Comparison of ENCODE assay signal across 11 mouse cellular contexts in the genomic region with DNA sequence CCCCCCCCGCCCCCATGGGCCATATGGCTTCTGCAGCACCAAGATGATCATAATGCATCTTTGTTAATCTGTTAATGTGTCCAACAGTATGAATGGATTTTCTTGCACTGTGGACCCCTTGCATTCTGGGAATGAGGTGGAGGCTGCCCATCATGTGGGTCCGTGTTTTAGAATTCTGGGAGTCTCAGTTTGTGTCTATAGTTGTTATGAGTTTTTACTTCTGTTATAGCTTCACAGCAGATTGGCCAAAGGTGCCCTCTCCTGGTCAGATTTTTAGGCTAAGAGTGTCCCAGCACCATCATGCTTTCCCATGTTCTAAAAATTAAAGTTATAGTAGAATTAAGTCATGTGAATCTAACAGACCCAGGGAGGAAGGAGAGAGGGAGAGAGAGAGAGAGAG. TPM values are rescaled to one million over a fixed set of nuclear protein-coding genes. Genes with fewer than 3 reads are reported as not detected.
A peak's percentile ranks its signal among the peaks of the same experiment; 100 is the strongest.
DNase-seq lines count a peak whose midpoint lies in the region; ATAC-seq and TF ChIP-seq lines count a peak whose summit lies in the region.
"Had no signal": no experiment of that assay in that cellular context is flagged by ENCODE, and none has a peak within 500 bp of the region (broad histone marks: within the 10 kb centered on the region; RNA-seq: fewer than 3 reads in every experiment).

No protein-coding gene starts in this region.

- H3K4me2 ChIP-seq in kidney, embryonic 16.5 days (replicated peaks; ENCODE audit: low read depth, low read length) = no peak overlapping the region
- no peak overlapping the region for H3K4me2 ChIP-seq in stomach, embryonic 16.5 days (ENCODE audit: low read depth, low read length)
- H3K4me2 ChIP-seq: neural tube, embryonic 13.5 days had no signal

- no peaks in the 10 kb centered on the region for H3K27me3 ChIP-seq in kidney, adult 2 months (replicated peaks; ENCODE audit: control insufficient read depth, insufficient read depth, low read length)
- no peaks in the 10 kb centered on the region for H3K27me3 ChIP-seq in kidney, embryonic 16.5 days (ENCODE audit: insufficient read depth, low read length)
- no peaks in the 10 kb centered on the region; the same call in 1 of the 2 replicates for H3K27me3 ChIP-seq in spleen, adult 2 months (ENCODE audit: control insufficient read depth, insufficient read depth, low read length)
- no peaks in the 10 kb centered on the region for H3K27me3 ChIP-seq in stomach, embryonic 16.5 days (ENCODE audit: control insufficient read depth, insufficient read depth, low read length)
- H3K27me3 ChIP-seq: neural tube, embryonic 13.5 days had no signal

- no peak overlapping the region for H3K27ac ChIP-seq in kidney, adult 2 months (ENCODE audit: insufficient read depth, low read depth, low read length)
- no peak overlapping the region for H3K27ac ChIP-seq in kidney, embryonic 16.5 days (ENCODE audit: low read length)
- H3K27ac ChIP-seq in spleen, adult 2 months (ENCODE audit: insufficient read depth, low read length) = no peak overlapping the region
- no peak overlapping the region for H3K27ac ChIP-seq in stomach, embryonic 16.5 days (ENCODE audit: low read length)
- H3K27ac ChIP-seq: neural tube, embryonic 13.5 days had no signal

- H3K9me3 ChIP-seq in kidney, embryonic 16.5 days (ENCODE audit: low read length) = no peaks in the 10 kb centered on the region
- H3K9me3 ChIP-seq in stomach, embryonic 16.5 days (replicated peaks; ENCODE audit: control insufficient read depth, low read length) = no peaks in the 10 kb centered on the region
- H3K9me3 ChIP-seq: neural tube, embryonic 13.5 days had no signal

- H3K36me3 ChIP-seq in kidney, adult 2 months (ENCODE audit: control insufficient read depth, insufficient read depth, low read length) = no peaks in the 10 kb centered on the region
- H3K36me3 ChIP-seq in kidney, embryonic 16.5 days (ENCODE audit: insufficient read depth, low read length) = no peaks in the 10 kb centered on the region
- no peaks in the 10 kb centered on the region for H3K36me3 ChIP-seq in spleen, adult 2 months (ENCODE audit: control insufficient read depth, insufficient read depth, low read length)
- H3K36me3 ChIP-seq in stomach, embryonic 16.5 days (ENCODE audit: control insufficient read depth, insufficient read depth, low read length) = no peaks in the 10 kb centered on the region
- H3K36me3 ChIP-seq: neural tube, embryonic 13.5 days had no signal

- ATAC-seq in cerebellum, adult (ENCODE audit: insufficient number of reproducible peaks, low FRiP score, low TSS enrichment) = no peak
- no peak for ATAC-seq in kidney, embryonic 16.5 days (ENCODE audit: low FRiP score, low TSS enrichment)
- ATAC-seq in stomach, embryonic 16.5 days (ENCODE audit: insufficient read depth, low FRiP score) = peak; percentile 25; the same call in 1 of the 2 replicates

- TF ChIP-seq CTCF in kidney, adult 2 months (conservative IDR thresholded peaks at IDR 0.05; ENCODE audit: insufficient read depth, insufficient read length, low read depth, low read length) = no peak
- peak; percentile 18; the same call in 1 of the 2 replicates for TF ChIP-seq CTCF in spleen, adult 2 months (IDR thresholded peaks at IDR 0.05; ENCODE audit: extremely low read depth, insufficient read depth, insufficient read length, insufficient replicate concordance)

- 45% methylated on average over 2 of the region's 2 CpGs for WGBS in kidney, adult 2 months
- WGBS in kidney, embryonic 16.5 days = 43% methylated on average over 2 of the region's 2 CpGs
- WGBS in spleen, adult 2 months = 41% methylated on average over 2 of the region's 2 CpGs
- 13% methylated on average over 2 of the region's 2 CpGs for WGBS in stomach, embryonic 16.5 days

- no peaks in the 10 kb centered on the region for H3K4me1 ChIP-seq in kidney, adult 2 months (ENCODE audit: control insufficient read depth, insufficient read depth, low read length)
- H3K4me1 ChIP-seq in kidney, embryonic 16.5 days (ENCODE audit: insufficient read depth, low read length) = no peaks in the 10 kb centered on the region
- no peaks in the 10 kb centered on the region for H3K4me1 ChIP-seq in spleen, adult 2 months (ENCODE audit: control insufficient read depth, insufficient read depth, insufficient read length)
- no peaks in the 10 kb centered on the region for H3K4me1 ChIP-seq in stomach, embryonic 16.5 days (ENCODE audit: control insufficient read depth, insufficient read depth, low read length)
- H3K4me1 ChIP-seq: neural tube, embryonic 13.5 days had no signal

- H3K9ac ChIP-seq in kidney, embryonic 16.5 days (replicated peaks; ENCODE audit: low read length) = no peak overlapping the region
- no peak overlapping the region for H3K9ac ChIP-seq in stomach, embryonic 16.5 days (ENCODE audit: low read length)
- H3K9ac ChIP-seq: neural tube, embryonic 13.5 days had no signal

- no peak overlapping the region for H3K4me3 ChIP-seq in kidney, adult 2 months (ENCODE audit: insufficient read depth, low read depth, low read length)
- H3K4me3 ChIP-seq in kidney, embryonic 16.5 days (ENCODE audit: low read length) = no peak overlapping the region
- no peak overlapping the region for H3K4me3 ChIP-seq in spleen, adult 2 months (ENCODE audit: extremely low read depth, insufficient read depth, insufficient read length)
- H3K4me3 ChIP-seq in stomach, embryonic 16.5 days (replicated peaks; ENCODE audit: low read length) = no peak overlapping the region
- H3K4me3 ChIP-seq: neural tube, embryonic 13.5 days had no signal

- TF ChIP-seq POLR2A in kidney, adult 2 months (IDR thresholded peaks at IDR 0.05; ENCODE audit: low read depth, low read length) = no peak
- TF ChIP-seq POLR2A in spleen, adult 2 months (IDR thresholded peaks at IDR 0.05; ENCODE audit: low read depth, low read length) = no peak

- peak; percentile 59 to 62 for DNase-seq in cerebellum, postnatal 10 days
- peak; percentile 16 for DNase-seq in kidney, adult 2 months
- DNase-seq in spleen, adult 2 months (ENCODE audit: low read depth in 1 of 2, low spot score in 2 of 2) = peak in 1 of 2 experiments; percentile 20
- no peak for DNase-seq in spleen, adult 12 weeks (ENCODE audit: low spot score)
- no peak for DNase-seq in urinary bladder, adult 18-20 months (ENCODE audit: low spot score in 2 of 2)
- DNase-seq: right cerebral cortex, postnatal 25 days; thymus, postnatal 36 days had no signal

RNA-seq across cellular contexts. Expression of a gene that starts 3.9 kb away (rescaled TPM):
- 0.31 and 0.60 TPM in 2 replicates for polyA plus RNA-seq in kidney, adult 2 months (2012; rRNA removed)
- 0.05 TPM in 1 of 2 replicates, not detected in the other for polyA plus RNA-seq in kidney, embryonic 16.5 days (2015; fragmentation: Nextera tagmentation; extraction: Ambion mirVana)
- polyA plus RNA-seq in spleen, adult 2 months (2012; rRNA removed) = 0.34 and 0.97 TPM in 2 replicates
- 0.12 and 0.22 TPM in 2 replicates for polyA plus RNA-seq in stomach, embryonic 16.5 days (2015; fragmentation: Nextera tagmentation; extraction: Ambion mirVana)
- polyA plus RNA-seq: neural tube, embryonic 13.5 days had no signal

Comparison
In these comparisons a context has a peak if more than half of its experiments do, and no peak if none do; other contexts are left out.
1. DNase-seq: peak in cerebellum, postnatal 10 days (2 of 2) and kidney, adult 2 months (single experiment); none in spleen, adult 12 weeks (single experiment) and urinary bladder, adult 18-20 months (0 of 2).